Mouse (Mus musculus) layer of hippocampus, postnatal 10 days (tissue): Measurements from ENCODE around the gene Crot. TPM values are rescaled to one million over a fixed set of nuclear protein-coding genes. Genes with fewer than 3 reads are reported as not detected.
"Not testable (repeated sequence)": the region's sequence is repeated elsewhere in the genome, so short reads cannot be mapped to it uniquely, and the experiment has no call there.

Source experiments
- DNase-seq, 2 experiments: peaks; one replicate each; pipeline ENCODE4 v3.0.0; 2021; ENCODE audit warnings: low spot score in 2 of 2
- long read RNA-seq: library from polyadenylated mRNA; stranded (forward); transcript quantifications from one replicate; pipeline ENCODE4 v2.0.0, GENCODE M21; 2023
- total RNA-seq, 2 experiments: library from RNA; stranded (reverse); gene quantifications; 2 replicates each; pipeline ENCODE4 v1.2.3; 2021

The Crot gene
- total RNA-seq = 10 to 100 TPM; 22.3 to 22.4 TPM
- long read RNA-seq, transcript Crot-201 (18 exons, 2,996 nt) = major isoform, 18 of 48 reads
- long read RNA-seq, partial matches to known transcripts = 3 of 48 reads
- long read RNA-seq, other reads (novel, unspliced or antisense) = 27 of 48 reads

GRCm38 (mm10) chr5:8996686-8997512 is at the start of gene Crot:
Gene Crot, minus strand, starts transcription at chr5:8997324.
- DNase-seq = peak; percentile 89 to 94

DNA sequence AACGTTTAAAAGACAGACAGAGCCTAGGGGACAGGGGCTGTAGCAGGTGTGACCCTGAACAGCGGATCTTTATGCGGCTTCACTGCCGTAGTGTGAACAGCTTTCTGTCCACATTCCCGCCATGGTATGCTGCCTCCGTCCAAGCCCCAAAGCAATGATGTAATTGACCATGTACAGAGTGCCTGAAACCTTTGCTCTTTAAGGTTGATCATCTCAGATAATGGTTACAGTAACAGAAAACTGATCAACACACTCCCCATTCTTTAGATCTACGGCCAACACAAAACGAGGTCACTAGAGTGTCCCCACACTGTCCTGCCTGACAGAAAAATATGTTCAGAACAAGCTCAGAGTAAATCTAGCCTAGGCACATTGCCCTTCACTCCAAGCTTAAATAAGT is 48.8 kb upstream of the Crot start:
- no peak for DNase-seq

DNA sequence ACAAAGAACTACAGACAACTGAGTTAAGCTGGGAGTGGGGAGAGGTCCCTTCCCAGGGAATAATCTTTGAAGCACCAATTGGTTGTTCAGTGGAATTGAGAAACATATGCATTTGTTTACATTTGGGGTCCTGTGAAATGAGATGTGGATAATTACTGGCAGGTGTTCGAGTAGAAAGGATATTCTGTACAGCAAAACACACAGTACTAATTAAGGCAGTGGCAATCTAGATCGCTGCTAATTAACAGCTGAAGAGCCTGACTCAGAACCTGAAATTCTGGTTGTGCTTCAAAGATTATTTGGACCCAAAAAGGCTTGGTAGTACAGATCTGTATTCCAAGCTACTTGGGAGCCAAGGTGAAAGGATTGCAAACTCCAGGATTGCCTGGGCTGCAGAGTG is 47.7 kb upstream of the Crot start:
- no peak for DNase-seq

GRCm38 (mm10) chr5:9043582-9044267 is 46.6 kb upstream of the Crot start:
- no peak for DNase-seq

DNA sequence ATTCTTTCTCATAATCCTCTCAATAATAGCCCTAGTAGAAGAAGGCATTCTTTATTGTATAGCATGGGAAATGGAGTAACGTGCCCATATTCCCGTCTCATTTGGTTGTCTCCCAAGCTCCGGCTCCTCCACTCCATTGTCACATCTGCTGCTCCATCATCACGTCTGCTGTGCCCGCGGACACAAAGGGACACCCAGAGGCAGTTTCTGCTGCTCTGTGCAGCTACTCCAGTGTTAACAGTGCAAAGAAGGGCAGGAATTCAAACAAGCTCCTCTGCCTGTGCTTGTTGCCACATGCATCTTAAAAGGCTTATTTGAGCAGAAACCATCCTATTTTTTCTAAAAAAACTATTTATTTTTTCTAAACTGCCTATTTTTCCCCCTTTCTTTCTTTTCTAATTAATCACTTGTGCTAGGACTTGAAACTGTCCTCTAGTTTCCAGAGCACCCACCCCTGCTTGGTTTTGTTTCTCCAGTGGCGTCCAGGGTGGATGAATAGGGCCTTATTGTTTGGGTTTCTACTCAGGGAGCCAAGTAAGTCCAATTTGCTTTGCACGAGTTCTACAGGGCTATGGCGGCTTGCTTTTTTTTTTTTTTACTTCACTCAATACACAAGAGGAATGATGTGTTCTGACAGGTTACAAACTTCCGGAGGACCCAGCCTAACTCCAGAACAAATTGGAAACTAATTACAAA is 45.7 kb upstream of the Crot start:
- DNase-seq = no peak

DNA sequence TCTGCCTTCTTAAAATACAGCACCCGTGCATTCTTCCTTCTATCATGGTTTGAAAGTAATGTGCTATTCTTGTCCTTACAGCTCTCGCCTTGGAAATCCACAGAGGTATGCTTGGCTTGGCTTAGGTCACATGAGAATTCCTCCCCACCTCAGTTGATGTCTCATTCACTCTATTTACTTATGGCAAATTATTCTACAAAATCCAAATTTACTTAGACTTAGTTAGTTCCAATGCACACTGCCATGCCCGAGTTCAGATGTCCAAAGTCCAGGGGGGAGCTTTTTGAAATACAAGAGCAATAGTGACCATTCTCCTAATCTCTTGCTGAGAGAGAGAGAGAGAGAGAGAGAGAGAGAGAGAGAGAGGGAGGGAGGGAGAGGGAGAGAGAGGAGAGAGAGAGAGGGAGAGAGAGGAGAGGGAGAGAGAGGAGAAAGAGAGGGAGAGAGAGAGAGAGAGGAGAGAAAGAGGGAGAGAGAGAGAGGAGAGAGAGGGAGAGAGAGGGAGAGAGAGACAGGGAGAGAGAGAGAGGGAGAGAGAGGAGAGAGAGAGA is 43.6 kb upstream of the Crot start:
- no peak for DNase-seq

GRCm38 (mm10) chr5:9039978-9040377 is 42.9 kb upstream of the Crot start:
- DNase-seq = no peak

GRCm38 (mm10) chr5:9037292-9037691 is 40.2 kb upstream of the Crot start:
- DNase-seq = no peak

DNA sequence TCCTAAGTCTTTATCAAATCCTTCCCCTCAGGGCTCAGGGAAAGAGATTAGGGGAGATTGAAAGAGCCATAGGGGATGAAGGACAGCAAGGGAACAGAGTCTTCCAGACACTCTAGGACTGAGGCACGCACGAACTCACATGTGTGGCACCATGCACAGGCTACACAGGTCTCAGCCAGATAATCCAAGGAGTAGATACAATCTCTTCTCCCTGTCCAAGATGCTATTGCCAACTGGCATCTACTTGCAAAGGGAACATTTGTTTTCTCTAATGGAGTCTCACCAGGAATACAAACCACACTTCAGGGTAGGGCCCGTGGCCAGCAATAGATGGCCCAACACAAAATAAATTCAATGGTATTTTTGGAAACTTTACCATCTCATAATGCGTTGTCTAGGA is 38.3 kb upstream of the Crot start:
- no peak for DNase-seq

DNA sequence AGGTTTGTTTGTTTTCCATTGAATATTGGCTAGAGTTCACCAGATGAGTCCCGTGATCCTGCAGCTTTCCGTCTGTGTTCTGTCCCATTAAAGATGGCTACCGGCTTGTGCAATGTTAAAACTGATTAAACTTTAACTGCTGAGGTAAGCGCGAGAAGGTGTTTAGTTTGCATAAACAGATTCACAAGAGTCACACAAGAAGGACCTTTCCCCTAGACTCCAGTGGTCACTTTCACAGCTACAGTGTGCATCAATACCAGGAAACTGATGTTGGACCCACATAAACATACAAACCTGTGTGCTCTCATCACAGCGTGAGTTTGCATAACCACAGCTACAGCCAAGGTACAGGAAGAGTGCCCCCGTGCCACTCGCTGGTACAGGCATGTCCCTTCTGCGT is 37.4 kb upstream of the Crot start:
- DNase-seq = no peak

DNA sequence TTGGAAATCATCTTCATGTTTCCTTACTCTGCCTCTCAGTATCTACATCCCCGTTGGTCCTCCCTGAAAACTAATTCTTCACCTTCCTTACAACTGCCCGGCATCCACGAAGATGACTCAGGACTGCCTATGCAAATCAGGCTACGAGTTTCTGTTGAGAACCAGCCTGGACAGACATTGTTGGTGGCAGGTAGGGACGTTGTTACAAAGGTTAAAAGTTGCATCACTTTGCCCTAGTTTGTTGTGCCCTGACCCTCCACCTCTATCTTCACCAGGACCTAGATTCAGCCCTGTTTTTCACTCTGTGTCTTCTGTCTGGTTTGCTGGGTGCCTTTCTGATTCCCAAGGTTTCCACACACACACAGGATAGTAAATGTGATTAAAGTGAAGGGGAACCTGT is 36.7 kb upstream of the Crot start:
- no peak for DNase-seq

- no peak for DNase-seq
These were observed 35.5 kb upstream of the Crot start for GRCm38 (mm10) chr5:9032641-9033040.

DNA sequence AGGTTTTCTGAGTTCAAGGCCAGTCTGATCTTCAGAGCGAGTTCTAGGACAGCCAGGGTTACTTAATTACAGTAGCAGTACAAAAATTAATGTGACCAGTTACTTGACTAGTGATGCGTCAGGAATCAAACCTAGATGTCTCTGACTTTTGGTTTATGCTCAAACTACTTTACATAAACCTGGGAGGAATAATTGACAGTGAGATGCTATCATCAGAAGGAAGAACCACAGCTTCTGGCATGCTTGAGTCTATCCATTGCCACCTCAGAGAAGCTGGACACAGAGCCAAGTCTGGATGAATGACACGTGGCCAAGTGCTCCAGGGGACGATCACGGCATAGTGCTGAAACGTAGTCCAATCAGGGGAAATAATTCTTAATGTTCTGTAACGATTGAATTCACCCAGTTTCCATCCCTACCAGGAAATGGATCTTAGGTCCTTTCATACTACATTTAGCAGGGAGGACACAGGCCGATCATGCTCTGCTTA is 35.0 kb upstream of the Crot start:
- no peak for DNase-seq

GRCm38 (mm10) chr5:9028266-9028841 is 31.2 kb upstream of the Crot start:
- DNase-seq = no peak

DNA sequence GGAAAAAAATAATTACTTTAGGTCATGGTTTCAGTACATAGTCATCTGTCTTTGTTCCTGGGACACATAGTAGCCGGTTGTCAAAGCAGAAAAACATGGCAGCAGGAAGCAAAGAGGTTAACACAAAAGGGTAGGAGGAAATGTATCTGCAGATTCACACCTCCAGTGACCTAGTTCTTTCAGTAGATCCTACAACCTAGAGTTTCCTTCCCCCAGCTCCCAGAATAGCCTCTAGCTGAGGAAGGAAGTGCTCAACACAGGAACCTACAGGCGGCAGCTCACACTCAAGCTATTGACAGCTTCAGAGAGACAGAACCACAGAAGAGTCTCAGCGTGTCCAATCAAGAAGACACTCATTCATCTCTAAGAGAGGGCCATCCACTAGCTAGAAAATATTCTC is 18.2 kb upstream of the Crot start:
- DNase-seq = no peak

- DNase-seq = no peak
These were observed 17.6 kb upstream of the Crot start for GRCm38 (mm10) chr5:9014774-9015173.

DNA sequence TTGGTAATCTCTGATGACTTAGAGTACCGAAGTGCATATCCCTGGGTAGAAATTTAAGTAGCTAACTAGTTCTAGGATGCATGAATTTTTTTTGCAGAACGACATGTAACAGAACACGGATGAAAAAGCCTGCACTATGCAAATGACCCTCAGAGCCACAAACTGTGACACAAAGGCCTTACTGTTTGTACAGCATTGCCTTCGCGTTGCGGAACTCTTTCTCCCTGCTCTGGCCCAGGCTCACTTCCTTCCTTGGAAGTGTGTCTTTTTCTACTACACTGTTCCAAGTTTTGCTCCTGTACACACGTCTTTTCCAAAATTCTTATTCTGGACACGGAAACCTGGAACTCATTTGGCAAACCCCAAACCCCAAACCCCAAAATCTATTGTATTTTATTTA is 14.2 kb upstream of the Crot start:
- peak in 1 of 2 experiments; percentile 27 for DNase-seq

DNA sequence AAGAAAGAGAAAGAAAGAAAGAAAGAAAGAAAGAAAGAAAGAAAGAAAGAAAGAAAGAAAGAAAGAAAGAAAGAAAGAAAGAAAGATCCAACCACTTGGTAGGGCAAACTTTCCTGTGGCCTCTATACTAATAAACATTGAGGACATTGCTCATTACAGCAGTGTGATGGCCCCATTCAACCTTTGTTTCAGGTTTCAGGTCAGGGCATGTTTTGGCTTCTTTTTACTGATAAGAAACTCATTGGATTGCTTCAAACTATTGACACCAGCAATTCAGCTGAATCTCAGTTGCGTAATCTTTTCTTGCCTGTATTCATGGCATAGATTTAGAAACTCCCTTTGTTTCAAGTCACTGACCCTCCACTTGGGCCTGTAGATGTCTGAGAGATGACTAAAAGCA is 13.0 kb upstream of the Crot start:
- no peak for DNase-seq

- DNase-seq = not testable (repeated sequence)
These were observed 9.5 kb upstream of the Crot start for GRCm38 (mm10) chr5:9006585-9006984.

GRCm38 (mm10) chr5:9000006-9000405 is 2.9 kb upstream of the Crot start:
- not testable (repeated sequence) for DNase-seq

DNA sequence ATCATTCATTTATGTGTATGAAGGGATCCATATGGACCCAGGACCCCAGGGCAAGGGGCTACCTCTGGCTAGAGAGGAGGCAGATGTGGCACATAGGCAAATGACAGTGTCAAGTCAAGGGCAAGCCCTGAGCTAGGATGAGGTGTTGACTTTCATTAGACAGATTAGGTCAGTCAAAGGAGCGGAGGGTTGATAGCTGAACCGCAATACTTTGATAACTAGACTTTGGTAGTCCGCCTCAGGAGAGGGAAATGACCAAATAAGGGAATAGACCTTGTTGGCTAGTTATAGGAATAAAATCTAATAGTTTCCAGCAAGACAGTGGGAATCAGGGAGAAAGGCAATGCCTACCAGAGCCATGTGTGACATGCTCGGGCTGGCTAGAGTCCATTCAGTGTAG is 2.0 kb upstream of the Crot start:
- no peak for DNase-seq
